Mouse (Mus musculus) CH12F3 (cell line): ENCODE results near the gene Epha5.

Experiments
- in situ Hi-C: fragments of 300-500 bp; cut with MboI; formaldehyde crosslinking; loops from 2 replicates; pipeline ENCODE4 v1.14.3; 2020; ENCODE audit warnings: low sequenced_read_pairs

Gene Epha5

GRCm38 (mm10) chr5:84417062-84417879 lies at the start of gene Epha5:
Epha5 (minus strand) TSS chr5:84417382.
- in situ Hi-C loops = no loop called here

GRCm38 (mm10) chr5:84456216-84456615 lies 39.0 kb upstream of the Epha5 start:
- in situ Hi-C loops = no loop called here

- in situ Hi-C loops = no loop called here
These were observed 37.5 kb upstream of the Epha5 start for GRCm38 (mm10) chr5:84454641-84455040.

- in situ Hi-C loops = no loop called here
These were observed 36.7 kb upstream of the Epha5 start for GRCm38 (mm10) chr5:84453839-84454238.

GRCm38 (mm10) chr5:84440232-84440631 lies 23.1 kb upstream of the Epha5 start:
- in situ Hi-C loops = no loop called here

- in situ Hi-C loops = no loop called here
These were observed 991 bp downstream of the Epha5 start for GRCm38 (mm10) chr5:84415961-84416821.

GRCm38 (mm10) chr5:84414931-84415431 lies 2.2 kb downstream of the Epha5 start:
- in situ Hi-C loops = no loop called here

GRCm38 (mm10) chr5:84413026-84413425 lies 4.2 kb downstream of the Epha5 start:
- in situ Hi-C loops = no loop called here

- in situ Hi-C loops = no loop called here
These were observed 8.8 kb downstream of the Epha5 start for GRCm38 (mm10) chr5:84408370-84408769.

GRCm38 (mm10) chr5:84397085-84397484 lies 20.1 kb downstream of the Epha5 start:
- in situ Hi-C loops = no loop called here

- in situ Hi-C loops = no loop called here
These were observed 51.8 kb downstream of the Epha5 start for GRCm38 (mm10) chr5:84365334-84365733.

- in situ Hi-C loops = no loop called here
These were observed 57.8 kb downstream of the Epha5 start for GRCm38 (mm10) chr5:84359430-84359829.

- in situ Hi-C loops = no loop called here
These were observed 64.1 kb downstream of the Epha5 start for GRCm38 (mm10) chr5:84353069-84353468.

- in situ Hi-C loops = no loop called here
These were observed 70.3 kb downstream of the Epha5 start for GRCm38 (mm10) chr5:84346728-84347499.

GRCm38 (mm10) chr5:84335834-84336465 lies 81.2 kb downstream of the Epha5 start:
- in situ Hi-C loops = no loop called here

GRCm38 (mm10) chr5:84334481-84334880 lies 82.7 kb downstream of the Epha5 start:
- in situ Hi-C loops = no loop called here

GRCm38 (mm10) chr5:84331631-84332030 lies 85.6 kb downstream of the Epha5 start:
- in situ Hi-C loops = no loop called here

GRCm38 (mm10) chr5:84320553-84320952 lies 96.6 kb downstream of the Epha5 start:
- in situ Hi-C loops = no loop called here

- in situ Hi-C loops = no loop called here
These were observed 97.0 kb downstream of the Epha5 start for GRCm38 (mm10) chr5:84320138-84320537.

GRCm38 (mm10) chr5:84318814-84319340 lies 98.3 kb downstream of the Epha5 start:
- in situ Hi-C loops = no loop called here
